Mouse (Mus musculus): ENCODE data around the gene Arhgap23. TPM values are rescaled to one million over a fixed set of nuclear protein-coding genes. Genes with fewer than 3 reads are reported as not detected.

The Arhgap23 gene
- total and polyA plus RNA-seq, 3 experiments, result 1.2 to 5.6 (median 4.2) TPM

GRCm38 (mm10) chr11:97401082-97401481 lies 14.3 kb upstream of the Arhgap23 start:
- Histone ChIP-seq H3K27ac (ENCODE audit: insufficient read depth, low read depth) (peak overlapping the region; percentile 27), H3K4me2 (ENCODE audit: insufficient read depth, low read depth, poor library complexity, severe bottlenecking) (peak overlapping the region; percentile 70), H3K36me3 (replicated peaks in 1 of 2; ENCODE audit: control insufficient read depth in 1 of 2, insufficient read depth in 1 of 2, low read length in 1 of 2) (peaks cover 0 to 14% of the 10 kb centered on the region in 2 experiments), H3K79me2 (replicated peaks; ENCODE audit: control insufficient read depth, extremely low read depth, insufficient read depth, poor library complexity, severe bottlenecking) (no peaks in the 10 kb centered on the region), H3K9ac (ENCODE audit: insufficient read depth, low read depth) (peak overlapping the region; percentile 34), H3K27me3 (replicated peaks) (peaks cover 27% of the 10 kb centered on the region), H3K9me3 (replicated peaks; ENCODE audit: low read length) (no peaks in the 10 kb centered on the region), H3K4me1 (ENCODE audit: control insufficient read depth in 1 of 2, insufficient read depth in 2 of 2) (peaks cover 19 to 47% of the 10 kb centered on the region in 2 experiments), H3K4me3 (replicated peaks in 1 of 3; ENCODE audit: low read depth in 2 of 3, low read length in 2 of 3, poor library complexity in 1 of 3) (peak overlapping the region in 1 of 3 experiments; percentile 20)
- peak; percentile 88 for DNase-seq (ENCODE audit: extremely low read depth)
- dilution Hi-C loops (cut with MboI; ENCODE audit: extremely low pct_ligation_motif_present, extremely low pct_unique_long_range_greater_than_20kb, low sequenced_read_pairs), result no loop called here
- TF ChIP-seq MAX (IDR thresholded peaks at IDR 0.05; ENCODE audit: low read length), result no peak; the same call in 1 of the 2 replicates
- peak; percentile 78 for TF ChIP-seq ETS1 (conservative IDR thresholded peaks at IDR 0.05; ENCODE audit: low read depth, low read length)
- 0 out of 2 replicates have a peak, but pooled peaks have one; percentile 41 for TF ChIP-seq MEF2A (IDR thresholded peaks at IDR 0.05; ENCODE audit: borderline replicate concordance, low read depth, low read length)
- TF ChIP-seq MYC (IDR thresholded peaks at IDR 0.05; ENCODE audit: low read depth, low read length), result peak; percentile 57; the same call in 1 of the 2 replicates
- 0 out of 2 replicates have a peak, but pooled peaks have one; percentile 36 for TF ChIP-seq POLR2A (IDR thresholded peaks at IDR 0.05; ENCODE audit: low read depth, low read length)
- no peak for TF ChIP-seq KAT2A (IDR thresholded peaks at IDR 0.05; ENCODE audit: insufficient replicate concordance, low read length)
- peak; percentile 89 for TF ChIP-seq TCF12 (IDR thresholded peaks at IDR 0.05; ENCODE audit: low read depth, low read length)
- 0 out of 2 replicates have a peak, but pooled peaks have one; percentile 41 for TF ChIP-seq TBP (conservative IDR thresholded peaks at IDR 0.05; ENCODE audit: low read depth, low read length)
- peak; percentile 54; the same call in 1 of the 2 replicates for TF ChIP-seq BHLHE40 (IDR thresholded peaks at IDR 0.05; ENCODE audit: low read depth, low read length)
- peak; percentile 74 for TF ChIP-seq UBTF (IDR thresholded peaks at IDR 0.05; ENCODE audit: low read depth, low read length)
- 0 out of 2 replicates have a peak, but pooled peaks have one; percentile 28 for TF ChIP-seq IRF4 (IDR thresholded peaks at IDR 0.05; ENCODE audit: low read depth, low read length)
- TF ChIP-seq MXI1 (IDR thresholded peaks at IDR 0.05; ENCODE audit: low read depth, low read length), result no peak
- peak; percentile 27; the same call in 1 of the 2 replicates for TF ChIP-seq EP300 (IDR thresholded peaks at IDR 0.05; ENCODE audit: low read length)
- TF ChIP-seq MAZ (IDR thresholded peaks at IDR 0.05; ENCODE audit: low read depth, low read length), result 0 out of 2 replicates have a peak, but pooled peaks have one; percentile 53
- in situ Hi-C loops (cut with MboI; ENCODE audit: low pct_ligation_motif_present, low pct_unique_long_range_greater_than_20kb, low sequenced_read_pairs), result no loop called here

- in situ Hi-C loops (cut with MboI; ENCODE audit: low pct_ligation_motif_present, low pct_unique_long_range_greater_than_20kb, low sequenced_read_pairs) (no loop called here), dilution Hi-C loops (cut with MboI; ENCODE audit: extremely low pct_ligation_motif_present, extremely low pct_unique_long_range_greater_than_20kb, low sequenced_read_pairs) (no loop called here)
- Histone ChIP-seq H3K36me3 (replicated peaks in 1 of 2; ENCODE audit: control insufficient read depth in 1 of 2, insufficient read depth in 1 of 2, low read length in 1 of 2) (peaks cover 0 to 8% of the 10 kb centered on the region in 2 experiments), H3K27ac (ENCODE audit: insufficient read depth, low read depth) (no peak overlapping the region; the same call in 1 of the 2 replicates), H3K9ac (ENCODE audit: insufficient read depth, low read depth) (no peak overlapping the region), H3K4me3 (replicated peaks in 1 of 3; ENCODE audit: low read depth in 2 of 3, low read length in 2 of 3, poor library complexity in 1 of 3) (no peak overlapping the region), H3K4me2 (ENCODE audit: insufficient read depth, low read depth, poor library complexity, severe bottlenecking) (no peak overlapping the region), H3K9me3 (replicated peaks; ENCODE audit: low read length) (no peaks in the 10 kb centered on the region), H3K79me2 (replicated peaks; ENCODE audit: control insufficient read depth, extremely low read depth, insufficient read depth, poor library complexity, severe bottlenecking) (no peaks in the 10 kb centered on the region), H3K4me1 (ENCODE audit: control insufficient read depth in 1 of 2, insufficient read depth in 2 of 2) (peaks cover 24 to 55% of the 10 kb centered on the region in 2 experiments), H3K27me3 (replicated peaks) (peaks cover 31% of the 10 kb centered on the region)
- DNase-seq (ENCODE audit: extremely low read depth), result no peak
- TF ChIP-seq NELFE (IDR thresholded peaks at IDR 0.05; ENCODE audit: low read depth, low read length) (0 out of 2 replicates have a peak, but pooled peaks have one; percentile 2), PAX5 (IDR thresholded peaks at IDR 0.05; ENCODE audit: low read length) (no peak)
Observed at GRCm38 (mm10) chr11:97401686-97402435, 13.5 kb upstream of the Arhgap23 start.
